Mouse (Mus musculus): ENCODE measurements at regions not wholly inside any gene's neighbourhood (a gene's known extent, or its start where the extent isn't known, plus 50 kb on each side); places are given as distances from the start of the nearest gene placed in this dataset.
A peak's percentile ranks its signal among the peaks of the same experiment; 100 is the strongest.

- TF ChIP-seq FOSL1 (IDR thresholded peaks at IDR 0.05; ENCODE audit: insufficient read depth, low read length, poor library complexity, severe bottlenecking) (no peak), MYOG (IDR thresholded peaks at IDR 0.05; ENCODE audit: control insufficient read depth, extremely low read depth, insufficient read length) (no peak), CTCF (IDR thresholded peaks at IDR 0.05; ENCODE audit: control insufficient read depth, insufficient read depth, insufficient read length) (no peak), MAX (IDR thresholded peaks at IDR 0.05) (no peak), USF1 (IDR thresholded peaks at IDR 0.05; ENCODE audit: low read depth) (no peak), MYOD1 (IDR thresholded peaks at IDR 0.05; ENCODE audit: control insufficient read depth, insufficient read length, low read depth) (no peak), CEBPB (IDR thresholded peaks at IDR 0.05; ENCODE audit: low read depth) (no peak)
- Histone ChIP-seq H3K27me3 (ENCODE audit: control insufficient read depth, insufficient read depth, insufficient read length) (no peaks in the 10 kb centered on the region), H3ac (ENCODE audit: control insufficient read depth, insufficient read length, low read depth) (no peak overlapping the region), H3K4me3 (ENCODE audit: insufficient read depth, poor library complexity, severe bottlenecking) (no peak overlapping the region), H3K79me3 (ENCODE audit: low read depth) (no peaks in the 10 kb centered on the region), H3K79me2 (ENCODE audit: control insufficient read depth, insufficient read depth) (no peaks in the 10 kb centered on the region), H3K36me3 (ENCODE audit: control insufficient read depth, insufficient read depth) (no peaks in the 10 kb centered on the region)
Measured at GRCm38 (mm10) chr12:99629606-99630005, 66.2 kb upstream of the Foxn3 start.

GRCm38 (mm10) chr12:99628421-99628820 is 65.0 kb upstream of the Foxn3 start:
- Histone ChIP-seq H3K79me3 (ENCODE audit: low read depth) (no peaks in the 10 kb centered on the region), H3ac (ENCODE audit: control insufficient read depth, insufficient read length, low read depth) (no peak overlapping the region), H3K4me3 (ENCODE audit: insufficient read depth, poor library complexity, severe bottlenecking) (no peak overlapping the region), H3K27me3 (ENCODE audit: control insufficient read depth, insufficient read depth, insufficient read length) (no peaks in the 10 kb centered on the region), H3K36me3 (ENCODE audit: control insufficient read depth, insufficient read depth) (no peaks in the 10 kb centered on the region), H3K79me2 (ENCODE audit: control insufficient read depth, insufficient read depth) (no peaks in the 10 kb centered on the region)
- TF ChIP-seq FOSL1 (IDR thresholded peaks at IDR 0.05; ENCODE audit: insufficient read depth, low read length, poor library complexity, severe bottlenecking) (no peak), CTCF (IDR thresholded peaks at IDR 0.05; ENCODE audit: control insufficient read depth, insufficient read depth, insufficient read length) (no peak)

GRCm38 (mm10) chr12:99627898-99628231 is 64.5 kb upstream of the Foxn3 start:
- H3K36me3 ChIP-seq (ENCODE audit: control insufficient read depth, insufficient read depth): no peaks in the 10 kb centered on the region
- no peaks in the 10 kb centered on the region for H3K79me2 ChIP-seq (ENCODE audit: control insufficient read depth, insufficient read depth)
- no peaks in the 10 kb centered on the region for H3K27me3 ChIP-seq (ENCODE audit: control insufficient read depth, insufficient read depth, insufficient read length)
- peak; percentile 59 for TF ChIP-seq MAX (IDR thresholded peaks at IDR 0.05)
- TF ChIP-seq FOSL1 (IDR thresholded peaks at IDR 0.05; ENCODE audit: insufficient read depth, low read length, poor library complexity, severe bottlenecking): no peak
- no peak for TF ChIP-seq CEBPB (IDR thresholded peaks at IDR 0.05; ENCODE audit: low read depth)
- TF ChIP-seq USF1 (IDR thresholded peaks at IDR 0.05; ENCODE audit: low read depth): peak; percentile 36
- TF ChIP-seq MYOD1 (IDR thresholded peaks at IDR 0.05; ENCODE audit: control insufficient read depth, insufficient read length, low read depth): no peak
- TF ChIP-seq MYOG (IDR thresholded peaks at IDR 0.05; ENCODE audit: control insufficient read depth, extremely low read depth, insufficient read length): no peak
- H3K4me3 ChIP-seq (ENCODE audit: insufficient read depth, poor library complexity, severe bottlenecking): peak overlapping the region; percentile 19
- peak overlapping the region; percentile 68 for H3ac ChIP-seq (ENCODE audit: control insufficient read depth, insufficient read length, low read depth)
- H3K79me3 ChIP-seq (ENCODE audit: low read depth): no peaks in the 10 kb centered on the region

- TF ChIP-seq MAX (IDR thresholded peaks at IDR 0.05): no peak
- no peak for TF ChIP-seq MYOG (IDR thresholded peaks at IDR 0.05; ENCODE audit: control insufficient read depth, extremely low read depth, insufficient read length)
- H3K79me2 ChIP-seq (ENCODE audit: control insufficient read depth, insufficient read depth): no peaks in the 10 kb centered on the region
- H3K36me3 ChIP-seq (ENCODE audit: control insufficient read depth, insufficient read depth): no peaks in the 10 kb centered on the region
- no peaks in the 10 kb centered on the region for H3K27me3 ChIP-seq (ENCODE audit: control insufficient read depth, insufficient read depth, insufficient read length)
- peak overlapping the region; percentile 19 for H3K4me3 ChIP-seq (ENCODE audit: insufficient read depth, poor library complexity, severe bottlenecking)
- H3K79me3 ChIP-seq (ENCODE audit: low read depth): no peaks in the 10 kb centered on the region
- peak overlapping the region; percentile 68 for H3ac ChIP-seq (ENCODE audit: control insufficient read depth, insufficient read length, low read depth)
Measured at GRCm38 (mm10) chr12:99627201-99627897, 64.0 kb upstream of the Foxn3 start.

- Histone ChIP-seq H3K36me3 (ENCODE audit: control insufficient read depth, insufficient read depth) (no peaks in the 10 kb centered on the region), H3ac (ENCODE audit: control insufficient read depth, insufficient read length, low read depth) (no peak overlapping the region), H3K27me3 (ENCODE audit: control insufficient read depth, insufficient read depth, insufficient read length) (no peaks in the 10 kb centered on the region), H3K4me3 (ENCODE audit: insufficient read depth, poor library complexity, severe bottlenecking) (no peak overlapping the region), H3K79me3 (ENCODE audit: low read depth) (no peaks in the 10 kb centered on the region), H3K79me2 (ENCODE audit: control insufficient read depth, insufficient read depth) (no peaks in the 10 kb centered on the region)
- TF ChIP-seq MYOG (IDR thresholded peaks at IDR 0.05; ENCODE audit: control insufficient read depth, extremely low read depth, insufficient read length): no peak
- no peak for TF ChIP-seq USF1 (IDR thresholded peaks at IDR 0.05; ENCODE audit: low read depth)
- no peak for TF ChIP-seq CEBPB (IDR thresholded peaks at IDR 0.05; ENCODE audit: low read depth)
- TF ChIP-seq MYOD1 (IDR thresholded peaks at IDR 0.05; ENCODE audit: control insufficient read depth, insufficient read length, low read depth): no peak
- TF ChIP-seq FOSL1 (IDR thresholded peaks at IDR 0.05; ENCODE audit: insufficient read depth, low read length, poor library complexity, severe bottlenecking): no peak
- TF ChIP-seq MAX (IDR thresholded peaks at IDR 0.05): no peak
- no peak for TF ChIP-seq CTCF (IDR thresholded peaks at IDR 0.05; ENCODE audit: control insufficient read depth, insufficient read depth, insufficient read length)
Measured at GRCm38 (mm10) chr12:99626147-99626546, 62.8 kb upstream of the Foxn3 start.

- no peak overlapping the region for H3K4me3 ChIP-seq (ENCODE audit: insufficient read depth, poor library complexity, severe bottlenecking)
- H3ac ChIP-seq (ENCODE audit: control insufficient read depth, insufficient read length, low read depth): no peak overlapping the region
- TF ChIP-seq MAX (IDR thresholded peaks at IDR 0.05) (no peak), USF1 (IDR thresholded peaks at IDR 0.05; ENCODE audit: low read depth) (no peak), CEBPB (IDR thresholded peaks at IDR 0.05; ENCODE audit: low read depth) (no peak), FOSL1 (IDR thresholded peaks at IDR 0.05; ENCODE audit: insufficient read depth, low read length, poor library complexity, severe bottlenecking) (no peak), MYOD1 (IDR thresholded peaks at IDR 0.05; ENCODE audit: control insufficient read depth, insufficient read length, low read depth) (no peak), CTCF (IDR thresholded peaks at IDR 0.05; ENCODE audit: control insufficient read depth, insufficient read depth, insufficient read length) (no peak), MYOG (IDR thresholded peaks at IDR 0.05; ENCODE audit: control insufficient read depth, extremely low read depth, insufficient read length) (no peak)
- no peaks in the 10 kb centered on the region for H3K79me2 ChIP-seq (ENCODE audit: control insufficient read depth, insufficient read depth)
- no peaks in the 10 kb centered on the region for H3K36me3 ChIP-seq (ENCODE audit: control insufficient read depth, insufficient read depth)
- H3K27me3 ChIP-seq (ENCODE audit: control insufficient read depth, insufficient read depth, insufficient read length): no peaks in the 10 kb centered on the region
- no peaks in the 10 kb centered on the region for H3K79me3 ChIP-seq (ENCODE audit: low read depth)
Measured at GRCm38 (mm10) chr12:99625094-99625493, 61.7 kb upstream of the Foxn3 start.

Measured in C2C12 (cell line).